Mouse (Mus musculus) megakaryocyte progenitor cell, adult 5-6 weeks (primary cell): ENCODE results near the gene Pde4c. TPM values are rescaled to one million over a fixed set of nuclear protein-coding genes. Genes with fewer than 3 reads are reported as not detected.

Experiments used
- ATAC-seq: replicated peaks from 2 replicates; pipeline ENCODE4 v1.8.0; 2016; ENCODE audit warnings: mild to moderate bottlenecking, moderate TSS enrichment, inconsistent platforms; ENCODE audit not compliant: poor library complexity
- total RNA-seq, 2 experiments: library from RNA; stranded (forward) in 1 of 2; stranded (reverse) in 1 of 2; fragments of 157-497, 149-512 nt in 1 of 2; fragments of 200-1000 nt in 1 of 2; gene quantifications; 2 replicates each; pipeline versions ENCODE4 v1.2.3 to v1.2.4; 2015 to 2017

The Pde4c gene
- total RNA-seq, 2 experiments from 2014 or later, result 0.39 TPM; not detected in 1

DNA sequence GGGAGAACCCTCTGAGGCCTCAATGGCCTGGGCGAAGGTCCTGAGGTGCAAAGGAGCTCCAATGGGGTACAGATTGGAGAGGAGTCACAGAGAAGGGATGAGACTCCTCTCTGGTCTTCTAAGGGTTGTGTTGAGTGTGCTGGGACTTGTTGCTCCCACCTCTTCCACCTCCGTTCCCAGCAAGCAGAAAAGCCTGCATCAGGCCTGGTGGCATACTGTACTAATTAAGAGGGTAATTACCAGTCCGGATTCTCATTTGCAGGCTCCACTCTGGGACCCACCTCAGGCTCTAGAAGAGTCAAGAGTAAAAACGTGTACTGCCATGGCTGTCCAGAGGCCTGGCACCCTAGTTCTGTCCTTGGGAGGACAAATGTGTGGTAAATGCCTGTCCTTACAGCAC lies 26.6 kb upstream of the Pde4c start:
- ATAC-seq, result no peak

DNA sequence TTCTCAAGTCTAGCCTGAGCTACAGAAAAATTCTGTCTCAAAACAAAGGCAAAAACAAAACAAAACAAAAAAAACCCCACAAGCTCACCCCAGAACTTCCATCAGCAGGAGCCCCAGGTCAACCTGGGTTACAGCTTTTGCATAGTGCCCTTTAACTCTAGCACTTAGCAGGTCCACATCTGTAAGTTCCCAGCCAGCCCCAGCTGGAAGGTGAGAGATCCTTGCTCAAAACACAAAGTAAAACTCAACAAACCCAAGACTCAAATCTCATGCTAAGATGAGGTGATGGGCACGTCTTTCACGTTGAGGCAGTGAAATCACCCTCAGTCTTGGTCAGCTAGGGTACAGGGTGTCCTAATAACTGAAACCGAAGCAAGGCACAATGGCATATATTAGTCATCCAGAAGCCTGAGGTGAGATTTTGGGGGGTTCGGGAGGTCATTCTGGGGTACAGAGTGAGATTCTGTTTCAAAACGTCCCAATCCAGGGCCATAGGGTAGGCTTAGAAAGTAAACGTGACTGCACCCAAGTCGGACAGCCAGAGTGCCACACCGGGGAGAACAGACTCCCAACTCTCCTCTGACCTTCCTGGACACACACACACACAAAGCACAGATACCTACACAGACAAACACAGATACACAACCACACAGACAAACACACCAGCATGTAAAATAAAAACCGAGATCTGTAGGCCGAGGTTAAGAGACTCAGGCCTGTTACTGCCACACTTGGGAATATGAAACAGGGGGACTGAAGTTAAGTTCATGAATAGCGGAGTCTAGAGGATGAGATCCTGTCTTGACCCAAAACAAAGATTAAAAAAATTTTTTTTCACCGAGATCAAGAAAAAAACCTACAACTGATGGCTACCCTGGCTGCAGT lies 25.9 kb upstream of the Pde4c start:
- ATAC-seq, result no peak

DNA sequence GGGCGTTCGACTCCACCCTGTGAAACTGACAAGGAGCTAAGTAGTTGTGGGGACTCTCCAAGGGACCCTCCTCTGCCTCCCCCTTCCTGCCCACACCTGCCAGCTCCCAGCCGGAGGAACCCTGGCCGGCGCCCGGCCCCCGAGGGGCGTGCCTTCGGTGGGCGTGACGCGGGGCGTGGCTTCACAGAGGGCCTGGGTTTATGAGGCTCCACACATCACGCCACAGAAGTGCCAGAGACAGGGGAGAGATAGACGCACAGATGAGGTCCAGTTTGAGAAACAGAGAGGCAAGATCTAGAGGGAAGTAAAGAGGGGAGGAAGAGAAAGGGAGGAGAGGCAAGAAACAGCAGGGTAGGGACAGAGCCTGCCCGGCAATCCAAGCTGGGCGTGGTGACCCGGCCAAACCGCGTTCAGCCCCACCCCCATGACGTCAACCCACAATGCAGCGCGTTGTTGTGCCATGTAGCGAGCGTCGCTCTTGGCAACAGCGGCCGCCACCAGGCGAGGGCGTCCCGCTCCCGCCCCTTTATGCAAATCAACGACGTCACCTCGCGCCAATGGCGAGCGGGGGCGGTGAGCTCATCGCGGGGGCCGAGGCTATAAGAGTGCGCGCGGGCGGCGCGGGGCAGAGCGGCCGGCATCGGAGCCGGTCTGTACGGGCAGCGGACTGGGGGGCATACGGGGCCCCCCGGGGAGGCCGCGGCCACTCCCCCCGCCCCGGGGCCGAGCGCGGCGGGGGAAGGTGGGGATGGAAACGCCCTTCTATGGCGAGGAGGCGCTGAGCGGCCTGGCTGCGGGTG lies 25.0 kb upstream of the Pde4c start, which contains the start of gene Jund:
Jund (plus strand) TSS at position 640 of the 800 bp plus-strand sequence.
- ATAC-seq, result peak; percentile 64

DNA sequence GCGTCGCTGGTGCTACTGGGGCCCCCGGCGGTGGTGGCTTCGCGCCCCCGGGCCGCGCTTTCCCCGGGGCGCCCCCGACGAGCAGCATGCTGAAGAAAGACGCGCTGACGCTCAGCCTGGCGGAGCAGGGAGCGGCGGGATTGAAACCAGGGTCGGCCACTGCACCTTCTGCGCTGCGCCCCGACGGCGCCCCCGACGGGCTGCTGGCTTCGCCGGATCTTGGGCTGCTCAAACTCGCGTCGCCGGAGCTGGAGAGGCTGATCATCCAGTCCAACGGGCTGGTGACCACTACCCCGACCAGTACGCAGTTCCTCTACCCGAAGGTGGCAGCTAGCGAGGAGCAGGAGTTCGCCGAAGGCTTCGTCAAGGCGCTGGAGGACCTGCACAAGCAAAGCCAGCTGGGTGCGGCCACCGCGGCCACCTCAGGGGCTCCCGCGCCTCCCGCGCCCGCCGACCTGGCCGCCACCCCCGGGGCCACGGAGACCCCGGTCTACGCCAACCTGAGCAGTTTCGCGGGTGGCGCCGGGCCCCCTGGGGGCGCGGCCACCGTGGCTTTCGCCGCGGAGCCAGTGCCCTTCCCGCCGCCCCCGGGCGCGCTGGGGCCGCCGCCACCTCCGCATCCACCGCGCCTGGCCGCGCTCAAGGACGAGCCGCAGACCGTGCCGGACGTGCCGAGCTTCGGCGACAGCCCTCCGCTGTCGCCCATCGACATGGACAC lies 24.2 kb upstream of the Pde4c start:
- ATAC-seq, result peak; percentile 17

DNA sequence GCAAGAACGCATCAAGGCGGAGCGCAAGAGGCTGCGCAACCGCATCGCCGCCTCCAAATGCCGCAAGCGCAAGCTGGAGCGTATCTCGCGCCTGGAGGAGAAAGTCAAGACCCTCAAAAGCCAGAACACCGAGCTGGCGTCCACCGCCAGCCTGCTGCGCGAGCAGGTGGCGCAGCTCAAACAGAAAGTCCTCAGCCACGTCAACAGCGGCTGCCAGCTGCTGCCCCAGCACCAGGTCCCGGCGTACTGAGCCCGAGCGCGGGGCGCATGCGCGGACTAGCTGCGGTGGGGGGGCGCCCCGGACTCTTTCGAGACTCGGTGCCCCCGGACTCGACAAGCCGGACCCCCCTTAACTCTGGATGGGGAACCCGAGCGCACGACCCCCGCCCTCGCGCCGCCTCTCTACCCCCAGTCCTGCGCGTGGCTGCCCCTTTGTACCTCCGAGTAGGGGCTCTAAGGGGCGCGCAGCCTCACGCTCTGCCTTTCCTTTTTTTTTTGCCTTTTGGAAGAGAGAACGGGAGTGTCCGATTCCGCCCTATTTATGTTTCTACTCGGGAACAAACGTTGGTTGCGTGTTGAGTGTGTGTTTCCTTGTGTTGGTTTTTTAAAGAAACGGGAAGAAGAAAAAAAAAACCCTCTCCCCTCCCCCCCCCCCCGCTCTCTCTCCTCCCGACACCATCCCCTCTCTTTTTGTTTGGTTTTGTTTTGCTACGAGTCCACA lies 23.5 kb upstream of the Pde4c start:
- peak; percentile 8; the same call in 1 of the 2 replicates for ATAC-seq

DNA sequence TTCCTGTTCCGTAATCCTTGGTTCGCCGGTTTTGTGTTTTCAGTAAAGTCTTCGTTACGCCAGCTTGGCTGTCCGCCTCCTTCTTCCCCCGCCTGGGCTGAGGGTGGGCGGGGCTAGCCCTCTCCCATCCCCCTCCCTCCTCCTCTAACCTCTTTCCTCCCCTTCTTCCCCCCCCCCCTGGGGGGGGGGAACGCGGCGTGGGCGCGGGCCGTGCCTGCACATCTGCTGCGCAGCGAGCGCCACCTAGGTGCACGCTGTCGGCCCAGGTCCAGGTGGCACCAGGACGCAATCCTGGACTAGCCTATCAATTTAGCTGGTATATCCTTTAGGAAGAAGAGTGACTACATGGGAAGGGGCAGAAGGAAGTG lies 23.0 kb upstream of the Pde4c start:
- ATAC-seq, result peak; percentile 36

DNA sequence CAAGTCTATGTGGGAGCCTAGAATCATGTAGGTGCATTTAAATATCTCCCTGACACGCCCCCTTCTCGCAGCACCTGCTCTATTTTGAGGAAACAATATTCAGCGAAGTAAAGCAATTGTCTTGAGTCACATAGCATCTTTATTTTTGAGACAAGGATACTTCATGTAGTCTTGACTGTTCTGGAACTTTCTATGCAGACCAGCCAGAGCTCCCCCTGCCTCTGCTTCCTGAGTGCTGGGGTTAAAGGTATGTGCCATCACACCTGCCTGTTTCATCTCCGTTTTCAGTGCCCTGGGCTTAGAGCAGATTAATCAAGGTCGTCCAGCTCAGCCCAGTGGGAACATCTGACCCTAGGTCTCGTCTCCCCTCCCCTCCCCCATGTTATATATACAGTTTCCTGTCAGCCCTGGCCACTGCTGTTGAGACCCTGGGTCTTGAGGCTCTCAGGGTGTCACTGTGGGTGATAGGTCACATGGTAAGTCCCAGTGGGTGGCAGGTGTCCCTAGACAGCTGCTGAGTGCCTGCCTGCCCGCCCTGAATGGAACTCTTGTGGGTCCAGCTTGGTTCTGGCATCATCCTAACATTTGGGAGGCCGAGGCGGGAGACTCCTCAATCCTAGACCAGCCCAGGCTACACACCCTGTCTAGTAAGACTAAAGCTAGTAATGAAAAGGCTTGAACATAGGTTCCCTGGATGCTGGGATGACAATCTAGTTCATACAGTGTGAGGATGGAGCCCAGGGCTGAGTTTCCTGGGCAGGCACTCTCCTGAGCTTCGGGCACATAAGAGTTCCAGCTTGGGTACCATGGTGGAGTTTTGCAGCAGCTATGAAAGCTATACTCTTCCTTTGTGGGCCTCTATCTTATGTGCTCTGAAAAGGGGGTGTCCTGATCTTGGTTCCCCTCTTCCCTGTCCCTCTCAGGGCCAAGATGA lies 22.2 kb upstream of the Pde4c start:
- ATAC-seq, result no peak

DNA sequence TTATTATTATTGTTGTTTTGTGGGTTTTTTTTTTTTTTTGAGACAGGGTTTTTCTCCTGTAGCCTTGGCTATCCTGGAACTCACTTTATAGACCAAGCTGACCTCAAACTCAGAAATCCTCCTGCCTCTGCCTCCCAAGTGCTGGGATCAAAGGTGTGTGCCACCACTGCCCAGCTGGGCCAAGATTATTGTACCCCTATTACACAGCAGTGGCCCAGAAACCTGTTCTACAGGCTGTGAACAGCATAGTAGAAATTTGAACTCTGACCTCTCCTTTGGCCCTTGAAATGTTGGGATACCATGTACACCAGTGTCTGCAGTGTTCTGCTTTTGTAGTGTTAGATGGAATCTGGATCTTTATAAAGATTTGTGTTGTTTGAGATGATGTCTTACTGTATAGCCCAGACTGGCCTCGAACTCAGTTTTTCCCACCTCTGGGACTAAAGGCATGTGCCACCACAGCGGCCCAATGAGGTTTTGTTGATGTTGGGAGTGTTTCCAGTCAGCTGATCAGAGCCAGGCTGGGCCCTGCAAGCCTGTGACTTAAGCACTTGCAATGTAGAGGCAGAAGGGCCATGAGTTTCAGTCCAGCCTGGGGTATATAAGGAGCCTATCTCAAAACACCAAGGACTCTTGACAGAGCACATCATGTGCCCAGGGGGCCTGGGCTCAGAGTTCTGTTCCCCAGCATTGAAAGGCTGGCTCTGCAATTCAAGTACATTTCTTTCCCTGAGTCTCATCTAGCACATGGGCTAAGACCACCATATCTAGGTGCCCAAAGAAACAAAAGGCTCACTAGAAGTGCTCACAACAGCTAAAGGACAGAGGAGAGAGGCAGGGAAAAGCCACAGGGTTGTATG lies 21.3 kb upstream of the Pde4c start:
- no peak for ATAC-seq

DNA sequence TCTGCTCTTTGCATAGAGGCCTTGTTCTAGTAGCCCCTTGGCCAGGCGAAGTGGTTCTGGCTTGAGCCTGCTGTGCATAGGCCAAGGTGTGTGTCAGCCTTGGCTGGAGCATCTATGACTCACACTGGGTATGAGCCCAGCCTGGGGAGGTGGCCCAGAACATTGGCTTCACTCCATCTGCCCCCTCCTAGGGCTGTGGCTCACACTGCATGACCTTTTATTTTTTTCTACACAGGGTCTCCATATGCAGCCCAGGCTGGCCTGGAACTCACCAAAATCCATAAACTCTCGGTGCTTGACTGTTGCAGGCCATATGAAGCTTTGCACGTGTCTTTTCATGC lies 20.7 kb upstream of the Pde4c start:
- no peak for ATAC-seq

DNA sequence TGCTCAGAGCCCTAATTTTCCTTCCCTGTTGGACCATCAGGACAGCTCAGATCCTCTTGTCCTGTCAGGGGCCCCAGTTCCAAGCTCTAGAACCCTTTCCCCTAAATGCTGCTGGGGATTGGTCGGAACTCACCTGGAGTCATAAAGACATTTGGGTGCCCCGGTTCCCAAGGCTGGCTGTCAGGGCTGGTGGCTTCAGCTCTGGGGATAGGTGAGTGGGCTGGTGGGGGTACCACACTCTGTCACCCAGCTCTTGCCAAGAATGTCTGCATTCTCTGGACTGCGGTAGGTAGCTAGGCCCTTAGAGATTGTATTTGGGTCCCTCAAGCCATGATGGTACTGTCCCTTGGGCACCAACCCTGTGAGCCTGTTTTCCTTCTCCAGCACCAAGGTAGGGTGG lies 20.2 kb upstream of the Pde4c start, which contains the start of gene Iqcn:
Iqcn (plus strand) TSS at position 171 of the 400 bp plus-strand sequence.
- ATAC-seq, result no peak

DNA sequence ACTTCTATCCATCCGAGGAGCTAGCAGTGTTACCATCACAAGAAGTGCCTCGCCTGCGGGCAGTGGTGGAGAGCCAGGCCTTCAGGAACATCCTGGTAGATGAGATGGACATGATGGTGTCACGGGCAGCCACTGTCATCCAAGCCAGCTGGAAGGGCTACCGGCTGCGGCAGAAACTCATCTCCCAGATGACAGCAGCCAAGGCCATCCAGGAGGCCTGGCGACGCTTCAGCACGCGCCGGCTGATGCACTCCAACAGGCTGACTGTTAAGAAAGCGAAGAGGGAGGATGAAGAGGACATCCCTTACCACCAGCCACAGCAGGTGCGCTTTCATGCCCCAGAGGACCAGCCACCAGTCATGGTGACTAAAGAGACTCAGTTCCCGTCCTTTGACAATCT lies 15.2 kb upstream of the Pde4c start:
- no peak for ATAC-seq

DNA sequence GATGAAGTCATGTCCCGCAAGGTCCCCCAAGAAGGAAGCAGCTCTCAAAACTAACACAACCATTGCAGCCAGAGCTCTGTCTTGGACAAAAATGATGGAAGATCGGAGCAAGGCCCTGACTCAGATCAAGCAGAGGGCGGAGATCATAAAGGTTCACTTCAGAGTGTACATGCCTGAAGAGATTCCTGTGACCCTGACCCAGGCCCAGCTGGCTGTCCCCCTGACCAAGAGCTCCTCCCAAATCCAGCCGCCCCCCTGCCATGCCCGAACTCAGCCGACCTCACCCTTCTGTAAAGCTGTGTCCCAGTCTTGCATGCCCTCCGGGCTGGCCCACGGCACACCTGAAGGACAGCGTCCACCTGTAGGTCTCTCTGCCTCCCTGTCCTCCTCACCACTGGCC lies 13.7 kb upstream of the Pde4c start:
- ATAC-seq, result no peak

DNA sequence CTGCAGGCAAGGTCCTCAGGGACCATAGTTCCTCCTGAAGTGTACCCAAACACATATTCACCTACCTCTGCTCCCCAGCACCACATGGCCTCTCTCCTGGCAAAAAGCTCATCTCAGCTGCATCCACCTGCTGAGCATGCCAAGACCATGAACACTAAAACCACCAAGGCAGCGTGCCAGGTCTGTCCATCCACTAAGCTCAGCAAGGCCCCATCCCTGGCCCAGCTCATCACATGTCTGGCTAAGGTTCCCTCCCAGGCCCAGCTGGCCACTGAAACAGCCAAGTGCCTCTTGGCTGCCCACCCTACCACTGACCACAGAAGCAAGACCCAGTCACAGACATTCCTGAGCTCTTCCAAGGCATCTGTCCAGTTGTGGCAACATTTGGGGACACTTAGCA lies 13.2 kb upstream of the Pde4c start:
- no peak for ATAC-seq

DNA sequence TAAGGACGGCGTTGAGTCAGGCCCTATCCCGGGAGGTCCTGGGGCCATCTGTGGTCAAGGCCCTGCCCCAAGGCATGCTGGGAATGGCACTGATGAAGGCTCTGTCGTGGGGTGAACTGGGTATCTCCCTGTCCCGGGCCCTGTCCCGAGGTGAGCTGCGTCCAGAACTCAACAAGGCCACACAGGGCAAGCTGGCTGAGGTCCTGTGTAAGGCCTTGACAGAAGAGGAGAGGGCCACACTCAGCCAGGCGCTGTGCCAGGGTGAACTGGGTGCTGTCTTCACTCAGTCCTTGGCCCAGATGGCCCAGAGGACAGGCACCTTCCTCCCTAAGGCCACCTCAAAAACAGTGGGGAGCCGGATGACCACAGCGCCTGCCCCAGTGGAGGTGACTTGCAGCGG lies 12.5 kb upstream of the Pde4c start:
- ATAC-seq, result no peak

DNA sequence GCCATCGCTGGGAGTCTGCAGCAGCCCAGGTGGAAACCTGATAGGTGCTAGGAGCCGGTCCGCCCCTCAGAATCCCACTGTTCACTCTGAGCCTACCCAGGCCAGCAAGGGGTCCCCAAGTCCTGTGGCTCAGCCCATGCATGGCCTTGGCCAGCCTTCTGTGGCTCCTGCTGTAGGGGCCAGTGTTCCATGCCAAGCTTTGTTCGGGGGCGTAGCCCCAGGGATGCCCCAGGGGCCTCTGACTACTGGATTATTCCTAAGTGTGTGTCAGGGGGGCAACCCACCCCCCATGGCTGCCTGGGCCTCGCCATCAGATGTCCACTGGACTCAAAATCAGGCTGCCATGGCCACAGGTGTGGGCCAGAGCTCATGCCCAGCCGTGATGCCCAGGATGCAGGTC lies 9.5 kb upstream of the Pde4c start:
- ATAC-seq, result no peak

DNA sequence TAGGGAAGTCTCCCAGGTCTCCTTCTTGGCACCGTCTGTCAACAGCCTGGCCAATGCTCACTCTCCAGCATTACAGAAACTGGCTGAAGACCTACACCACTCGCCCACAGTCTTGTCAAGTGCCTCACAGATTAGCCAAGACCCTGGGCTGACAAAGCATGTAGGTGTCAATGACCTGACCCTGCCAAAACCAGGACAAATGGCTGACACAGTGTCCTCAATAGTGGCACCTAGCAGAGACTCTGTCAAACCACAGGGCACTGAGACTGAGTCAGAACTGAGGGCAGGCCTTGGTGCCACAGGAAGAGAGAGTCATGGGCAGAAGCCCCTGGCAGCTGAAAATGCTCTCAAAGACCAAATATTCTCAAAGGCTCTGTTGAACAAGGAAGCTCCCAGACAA lies 8.4 kb upstream of the Pde4c start:
- ATAC-seq, result no peak

DNA sequence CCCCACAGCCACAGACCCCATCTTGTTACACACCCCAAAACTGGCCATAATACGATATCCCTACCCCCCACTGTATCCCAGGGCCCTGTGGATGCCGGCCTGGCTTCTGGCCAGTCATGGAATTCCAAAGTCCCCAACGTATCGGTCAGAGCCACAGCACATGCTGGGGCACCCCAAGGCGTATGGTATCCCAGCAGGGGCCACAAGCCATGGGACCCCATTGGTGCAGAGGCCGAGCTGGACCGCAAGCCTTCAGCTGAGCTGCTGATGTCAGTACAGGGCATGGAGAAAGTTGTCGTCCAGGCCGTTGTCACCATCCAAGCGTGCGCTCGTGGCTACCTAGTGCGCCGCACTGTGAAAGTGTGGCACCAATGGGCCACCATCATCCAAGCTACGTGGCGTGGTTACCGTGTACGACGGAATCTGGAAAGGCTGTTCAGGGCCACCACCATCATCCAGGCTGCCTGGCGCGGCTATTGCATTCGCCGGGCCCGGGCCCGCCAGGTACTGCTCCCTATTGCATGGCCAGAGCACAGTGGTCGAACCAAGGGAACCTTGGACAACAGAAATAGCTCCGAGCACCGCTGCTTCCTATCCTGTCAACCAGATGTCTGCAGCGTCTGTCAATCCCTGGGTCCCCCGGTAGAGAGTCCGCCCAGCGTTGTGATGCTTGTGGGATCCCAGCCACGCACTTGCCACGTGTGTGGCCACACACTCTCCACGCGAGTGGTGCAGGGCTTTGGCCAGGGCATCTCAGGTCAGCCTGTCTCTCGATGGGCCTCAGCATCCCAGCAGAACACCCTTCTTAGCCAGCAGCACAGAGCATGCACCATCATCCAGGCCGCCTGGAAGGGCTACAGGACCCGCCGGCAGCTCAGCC lies 6.8 kb upstream of the Pde4c start:
- no peak for ATAC-seq

DNA sequence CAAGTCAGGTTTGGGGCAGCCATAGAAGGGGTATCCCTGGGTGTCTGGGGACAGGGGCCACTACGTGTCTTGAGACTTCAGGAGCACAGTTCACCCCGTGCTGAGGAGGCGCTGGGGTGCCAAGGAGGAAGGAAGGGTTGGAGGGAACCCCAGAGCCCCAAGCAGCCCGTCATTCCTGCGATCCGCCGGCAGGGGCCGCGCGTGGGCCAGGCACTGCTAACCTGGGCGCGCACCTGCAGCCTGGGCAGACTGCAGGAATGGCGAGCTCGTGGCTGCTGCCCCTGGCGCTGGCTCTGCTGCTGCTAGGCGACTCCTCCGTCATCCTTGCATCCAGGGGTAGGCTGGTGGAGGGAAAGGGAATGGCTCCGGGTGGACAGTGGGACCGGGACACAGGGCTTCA lies 5.2 kb upstream of the Pde4c start, which contains the start of gene Gm3336:
Gm3336 (plus strand) TSS at position 247 of the 400 bp plus-strand sequence.
- ATAC-seq, result peak; percentile 92
